Mouse (Mus musculus): ENCODE data around the gene Ptprr.

Ptprr gene

DNA sequence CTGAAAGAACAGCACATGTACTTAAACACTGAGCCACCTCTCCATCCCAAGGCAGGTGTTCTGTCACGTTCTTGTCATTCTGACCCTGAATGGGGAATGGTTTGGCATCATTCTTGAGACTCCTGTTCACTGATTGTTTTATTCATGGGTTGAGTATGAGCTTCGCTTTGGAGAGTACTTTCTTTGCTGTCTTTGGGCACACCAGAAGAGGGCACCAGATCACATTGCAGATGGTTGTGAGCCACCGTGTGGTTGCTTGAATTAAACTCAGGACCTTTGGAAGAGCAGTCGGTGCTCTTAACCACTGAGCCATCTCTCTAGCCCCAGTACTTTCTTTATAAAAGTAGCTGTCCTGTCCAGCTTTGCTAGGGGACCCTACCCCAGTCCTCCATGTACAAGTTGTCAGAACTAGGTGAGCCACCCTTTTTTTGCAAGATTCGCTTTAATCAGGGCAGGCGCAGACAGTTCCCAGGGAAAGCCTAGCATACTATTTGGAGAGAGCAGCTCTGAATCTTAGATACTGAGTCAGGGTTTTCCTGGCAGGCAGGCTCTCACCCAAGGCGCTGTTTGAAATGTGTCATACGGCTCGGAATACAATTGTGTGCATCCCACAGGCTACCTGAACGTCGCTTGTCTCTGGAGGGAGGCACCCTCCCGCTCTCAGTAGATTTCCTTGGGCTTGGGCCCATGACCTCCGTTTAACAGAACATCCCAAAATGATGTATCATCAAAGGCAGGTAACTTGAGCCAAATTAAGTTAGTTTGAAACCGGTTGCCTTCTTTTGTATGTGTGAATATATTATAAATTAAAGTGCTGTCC, 178.8 kb downstream of the Ptprr start:
- no peak for DNase-seq (ENCODE audit: low spot score)

DNA sequence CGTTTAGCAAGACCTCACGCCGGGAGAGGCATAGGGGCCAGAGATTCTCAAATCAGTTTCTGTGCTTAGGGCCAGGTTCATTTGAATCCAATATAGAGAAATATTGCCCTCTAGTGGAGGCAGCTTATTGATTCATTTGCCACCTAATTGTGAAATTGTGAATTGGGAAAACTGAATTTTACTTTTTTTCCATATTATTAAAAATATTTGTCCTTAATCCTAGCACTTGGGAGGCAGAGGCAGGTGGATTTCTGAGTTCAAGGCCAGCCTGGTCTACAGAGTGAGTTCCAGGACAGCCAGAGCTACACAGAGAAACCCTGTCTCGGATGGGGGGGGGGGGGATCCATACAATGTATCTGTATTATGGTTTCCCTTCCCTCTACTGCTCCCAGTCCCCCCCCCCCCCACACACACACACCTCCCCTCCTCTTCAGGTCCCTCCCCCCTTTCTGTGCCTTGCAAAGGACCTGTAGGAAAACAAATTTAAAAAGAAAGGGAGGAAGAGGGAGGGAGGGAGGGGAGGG, 179.5 kb downstream of the Ptprr start:
- DNase-seq (ENCODE audit: low spot score) = peak; percentile 45

DNA sequence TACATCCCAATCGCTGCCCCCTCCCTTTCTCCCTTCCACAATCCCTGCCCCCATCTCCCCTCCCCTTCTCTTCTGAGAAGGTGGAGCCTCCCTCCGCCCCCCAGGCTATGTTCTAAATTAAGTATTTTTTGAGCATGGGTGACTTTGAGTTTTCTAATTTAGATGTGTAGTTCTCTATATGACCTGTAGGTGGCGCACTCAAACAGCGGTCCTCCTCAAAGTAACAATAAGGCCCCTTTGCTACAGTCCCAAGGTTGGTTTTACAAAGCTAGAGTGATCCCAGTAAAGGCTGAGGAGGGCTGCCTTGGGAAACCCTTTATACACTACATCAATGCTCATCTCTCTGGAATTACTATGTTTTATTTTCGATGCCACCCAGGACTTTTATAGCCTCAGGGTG, 181.0 kb downstream of the Ptprr start:
- DNase-seq (ENCODE audit: low spot score) = no peak

DNA sequence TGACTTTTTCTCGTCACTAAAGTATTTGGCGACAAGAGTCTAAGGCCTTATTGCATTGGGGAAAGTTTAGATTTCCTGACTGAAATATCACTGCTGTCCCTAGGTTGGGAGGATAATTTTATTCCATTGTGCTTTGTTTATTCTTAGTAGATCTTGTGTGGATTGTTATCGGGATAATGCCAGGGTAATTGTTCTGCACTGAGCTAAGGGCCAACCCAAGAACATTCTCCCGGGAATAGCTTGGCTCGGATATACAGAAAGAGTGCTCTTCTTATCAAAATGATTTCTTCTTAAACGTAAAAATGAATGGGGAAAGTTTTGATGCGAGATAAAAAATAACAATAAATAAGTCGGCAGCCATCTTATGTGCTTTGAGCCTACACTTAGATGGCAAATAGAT, 183.5 kb downstream of the Ptprr start:
- no peak for DNase-seq (ENCODE audit: low spot score)

DNA sequence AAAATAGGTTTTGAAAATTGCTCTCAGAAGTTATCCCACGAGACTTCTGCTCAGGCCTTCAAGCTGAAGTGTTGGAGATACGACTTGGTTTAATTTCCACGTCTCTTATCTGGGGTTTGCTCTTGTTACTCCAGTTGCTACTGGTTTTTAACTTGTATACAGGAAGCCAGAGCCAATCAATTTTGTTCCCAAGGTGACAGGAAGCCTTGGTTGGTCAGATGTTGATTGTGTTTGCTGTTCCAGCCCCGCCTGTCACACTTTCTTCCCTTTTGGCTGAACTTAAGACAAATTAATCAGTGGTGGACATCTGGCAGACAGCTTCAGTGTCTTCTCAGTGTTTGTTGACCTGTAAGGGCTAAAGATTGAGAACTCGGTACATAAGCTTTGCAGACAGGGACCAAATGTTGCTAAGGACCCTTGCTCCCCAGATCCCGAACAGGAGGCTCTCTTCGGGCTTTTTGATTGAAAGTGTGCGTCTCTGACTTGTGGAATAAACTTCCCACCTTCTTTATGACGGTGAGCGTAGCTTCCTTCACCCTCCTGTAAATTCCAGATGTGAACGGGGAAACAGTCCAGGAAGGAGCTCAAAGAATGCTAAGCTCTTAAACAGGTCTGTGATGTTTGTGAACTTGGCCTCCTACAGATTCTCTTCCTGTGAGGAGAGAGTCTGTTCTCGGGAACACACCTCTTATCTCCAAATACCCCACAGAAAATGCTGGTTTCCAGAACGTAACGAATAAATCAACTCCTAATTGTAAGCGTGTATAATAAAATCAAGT, 187.8 kb downstream of the Ptprr start:
- no peak for DNase-seq (ENCODE audit: low spot score)

DNA sequence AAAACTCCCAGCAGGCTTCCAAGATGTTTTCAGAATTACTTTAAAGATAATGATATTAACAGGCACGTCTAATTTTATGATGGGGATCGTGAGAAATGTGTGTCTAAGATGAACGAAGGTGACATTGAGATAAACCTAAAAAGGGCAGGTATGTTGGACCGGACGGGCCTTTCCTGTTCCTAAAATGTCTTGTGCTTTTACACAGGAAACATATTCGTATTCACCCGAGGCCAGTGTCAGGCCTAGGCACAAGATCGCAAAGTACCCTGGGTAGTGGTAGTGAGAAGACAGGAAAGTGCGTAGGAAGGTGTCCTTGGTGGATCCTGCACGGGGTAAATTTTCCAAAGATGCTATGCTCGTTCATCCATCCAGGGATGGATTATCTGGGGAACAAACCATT, 188.4 kb downstream of the Ptprr start:
- DNase-seq (ENCODE audit: low spot score) = no peak

DNA sequence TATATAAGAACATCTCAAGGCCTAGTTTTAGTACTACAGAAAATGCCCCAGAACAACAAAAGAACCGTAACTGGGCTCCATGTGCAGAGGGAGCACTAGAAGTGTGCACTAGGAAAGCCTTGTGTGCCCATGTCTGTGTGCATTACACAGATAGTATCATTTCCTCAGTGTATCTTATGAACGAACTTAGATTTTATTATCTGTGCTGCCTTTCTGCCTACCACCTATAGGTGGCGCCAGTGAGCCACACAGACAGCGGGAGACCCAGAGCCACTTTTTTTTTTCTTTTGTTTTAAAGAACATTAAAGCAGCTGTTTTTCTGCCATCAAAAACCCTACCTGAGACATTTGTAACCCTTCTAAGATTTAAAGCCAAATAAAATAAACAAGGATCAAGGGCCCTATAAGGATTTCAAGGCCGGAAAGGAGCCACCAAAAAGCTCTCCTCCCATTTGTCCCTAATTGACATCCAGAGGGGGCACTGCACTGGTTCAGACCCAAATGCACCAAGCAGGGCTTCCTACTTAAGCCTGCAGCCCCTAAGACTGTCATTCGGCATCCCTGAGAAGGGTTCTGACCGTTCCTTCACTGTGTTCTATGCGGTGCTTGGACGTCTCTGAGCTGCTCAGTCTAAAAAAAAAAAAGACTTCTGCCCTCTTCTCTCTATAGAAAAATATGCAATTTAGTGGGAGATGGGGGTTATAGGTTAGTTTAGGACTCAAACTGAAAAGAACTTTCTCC, 190.1 kb downstream of the Ptprr start:
- no peak for DNase-seq (ENCODE audit: low spot score)

DNA sequence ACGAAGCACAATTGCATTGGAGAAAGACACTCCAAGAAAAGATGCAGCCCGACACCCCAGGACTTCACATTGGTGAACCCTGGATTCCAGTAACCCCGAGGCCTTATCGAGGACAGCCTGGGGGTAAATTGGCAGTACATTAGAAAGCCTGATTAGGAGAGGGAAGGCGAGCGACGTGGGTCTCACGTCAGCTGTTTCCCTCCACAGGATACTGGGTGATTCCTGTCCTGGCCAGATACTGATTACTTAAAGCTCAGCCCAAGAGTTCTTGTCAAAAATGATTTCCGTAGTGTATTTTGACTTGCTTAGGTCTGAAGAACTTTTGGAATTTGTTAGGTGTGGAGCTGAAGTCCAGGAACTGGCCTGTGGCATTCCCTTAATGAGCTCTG, 190.7 kb downstream of the Ptprr start:
- DNase-seq (ENCODE audit: low spot score) = no peak

DNA sequence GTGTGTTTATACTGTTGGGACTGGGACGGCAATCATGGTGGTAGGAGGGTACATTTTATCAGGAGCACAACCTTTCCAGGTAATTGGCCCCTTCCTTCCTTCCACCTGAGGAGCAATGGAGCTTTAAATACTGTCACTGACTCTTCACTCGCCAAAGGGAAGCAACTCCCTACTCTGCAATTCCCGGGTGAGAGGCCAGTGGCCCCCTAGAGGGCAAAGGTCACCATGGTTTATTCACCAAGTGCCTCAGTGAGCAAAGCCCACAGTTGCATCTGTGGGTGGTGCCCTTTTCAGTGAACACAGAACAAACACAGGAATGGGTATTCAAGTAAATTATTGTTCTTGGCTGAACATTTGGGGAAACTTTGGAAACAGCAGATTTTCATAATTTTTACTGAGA, 194.1 kb downstream of the Ptprr start:
- DNase-seq (ENCODE audit: low spot score) = no peak

DNA sequence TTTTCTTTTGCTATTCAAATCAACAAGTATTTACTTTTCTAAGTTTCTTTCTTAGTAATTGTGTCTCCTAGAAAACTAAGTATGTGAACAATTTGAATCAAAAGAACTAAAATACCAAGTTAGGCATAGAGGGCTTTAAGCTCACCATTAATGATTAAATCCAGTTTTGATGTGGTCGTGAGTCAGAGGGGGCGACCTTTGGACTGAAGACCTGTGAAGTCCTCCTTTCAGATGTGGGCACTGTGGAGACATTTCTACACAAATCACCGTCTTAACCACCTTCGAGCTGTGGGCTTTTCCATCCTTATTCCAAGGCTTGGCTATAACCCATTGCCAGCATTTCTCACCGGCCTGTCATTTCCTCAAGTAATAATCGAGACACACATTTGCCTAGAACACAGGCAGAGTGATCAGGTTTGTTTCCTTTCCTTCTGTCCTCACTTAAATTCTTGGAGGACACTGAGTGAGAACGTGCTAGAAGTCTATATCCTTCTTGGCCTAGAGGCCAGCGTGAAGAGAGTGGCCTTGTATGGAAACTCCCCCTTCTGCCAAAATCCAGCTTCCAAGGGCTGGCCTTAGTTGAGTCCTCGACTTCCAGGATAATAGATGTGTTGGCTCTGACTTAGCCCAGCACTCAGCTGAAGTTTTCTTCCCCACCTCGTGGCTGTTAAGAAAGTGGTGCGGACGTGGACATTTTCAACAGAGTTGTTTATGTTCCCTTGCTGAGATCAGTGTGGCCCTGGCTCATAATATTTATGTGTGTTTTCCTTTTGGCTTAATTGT, 202.5 kb downstream of the Ptprr start:
- DNase-seq (ENCODE audit: low spot score) = no peak

DNA sequence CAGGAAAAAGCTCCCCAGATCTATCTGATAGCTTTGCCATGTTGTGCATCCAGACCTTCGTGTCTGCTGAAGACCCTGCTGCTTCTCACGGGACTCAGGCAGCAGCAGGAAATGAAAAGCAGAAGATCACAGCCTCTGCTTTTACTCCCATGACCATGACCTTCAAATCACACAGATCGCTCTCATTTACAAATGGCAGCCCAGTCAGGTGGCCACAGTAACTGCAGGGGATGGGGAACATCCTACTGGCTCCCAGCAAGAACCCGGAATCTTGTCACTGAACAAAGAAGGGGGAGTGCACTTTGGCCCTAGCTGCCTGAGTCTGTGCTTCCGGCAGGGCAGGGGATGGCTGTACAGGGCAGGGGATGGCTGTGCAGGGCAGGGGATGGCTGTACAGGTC, 217.3 kb downstream of the Ptprr start:
- DNase-seq (ENCODE audit: low spot score) = no peak

DNA sequence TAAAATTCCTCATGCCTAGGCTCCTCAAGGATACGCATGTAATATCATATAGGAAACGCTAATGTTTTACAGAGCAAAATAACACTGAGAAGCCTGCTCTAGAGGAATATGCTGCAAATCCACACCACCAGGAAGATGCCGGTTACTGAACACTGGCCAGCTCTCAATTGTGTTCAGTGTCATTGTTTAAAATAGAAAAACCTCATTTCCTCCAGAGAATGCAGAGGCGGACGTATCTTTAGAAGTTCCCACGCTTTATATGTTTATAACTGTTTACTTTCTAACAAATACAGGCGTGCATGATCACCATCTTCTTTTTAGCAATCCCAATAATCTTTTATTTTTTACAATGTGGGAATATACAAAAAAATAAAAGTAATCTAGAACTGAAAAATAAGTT, 224.2 kb downstream of the Ptprr start:
- no peak for DNase-seq (ENCODE audit: low spot score)

DNA sequence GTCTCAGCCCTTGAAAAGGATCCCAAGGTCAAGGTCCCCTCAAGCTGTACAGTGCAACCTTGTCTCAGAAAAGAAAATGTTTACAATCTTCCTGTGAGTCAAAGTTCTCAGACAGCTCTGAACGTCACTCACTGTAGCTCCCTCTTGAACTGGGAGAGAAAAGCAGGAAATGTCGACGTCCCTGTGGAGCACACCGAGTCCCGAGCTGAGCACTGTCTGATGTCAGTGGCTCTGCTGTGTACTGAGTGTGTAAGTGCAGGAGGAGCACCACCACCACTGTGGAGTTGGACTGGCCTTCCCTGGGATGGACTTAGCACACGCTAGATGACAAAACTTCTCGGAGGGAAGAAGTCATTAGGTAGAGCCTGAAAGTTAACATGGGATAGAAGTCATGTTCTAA, 225.4 kb downstream of the Ptprr start:
- DNase-seq (ENCODE audit: low spot score) = no peak

DNA sequence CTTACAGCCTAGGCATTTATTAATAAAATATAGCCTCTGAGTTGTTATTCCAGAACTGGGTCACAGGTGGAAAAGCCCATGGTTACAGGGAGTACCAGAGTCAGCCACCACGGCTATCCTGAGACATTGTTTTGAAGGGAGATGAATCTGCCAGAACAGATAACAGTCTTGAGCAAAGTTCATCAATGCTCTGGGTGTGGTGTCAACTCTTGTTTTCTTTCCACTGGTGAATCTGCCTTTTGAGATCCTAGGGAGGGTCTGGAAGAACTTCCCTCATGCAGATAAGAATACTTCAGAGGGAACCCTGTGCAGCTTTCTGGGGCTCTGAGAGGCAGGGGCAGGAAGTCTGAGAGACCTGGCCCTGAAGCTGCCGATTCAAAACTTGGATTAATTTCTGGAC, 227.6 kb downstream of the Ptprr start:
- no peak for DNase-seq (ENCODE audit: low spot score)

DNA sequence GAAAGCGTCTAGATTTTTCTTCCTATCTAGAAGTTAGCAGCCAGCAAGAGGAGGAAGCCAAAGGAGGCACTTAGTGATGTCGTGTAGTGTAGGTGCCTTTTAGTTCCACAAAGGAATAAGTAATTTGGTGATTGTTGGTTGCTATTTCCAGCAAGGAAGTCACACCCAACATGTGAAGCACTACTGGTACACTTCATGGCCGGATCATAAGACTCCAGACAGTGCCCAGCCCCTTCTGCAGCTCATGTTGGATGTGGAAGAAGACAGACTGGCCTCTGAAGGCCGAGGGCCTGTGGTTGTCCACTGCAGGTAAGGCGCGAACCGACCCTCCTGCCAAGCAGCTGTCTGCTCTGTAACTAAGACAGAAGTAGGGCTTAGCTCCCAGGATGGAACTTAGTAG, 234.7 kb downstream of the Ptprr start:
- no peak for DNase-seq (ENCODE audit: low spot score)

DNA sequence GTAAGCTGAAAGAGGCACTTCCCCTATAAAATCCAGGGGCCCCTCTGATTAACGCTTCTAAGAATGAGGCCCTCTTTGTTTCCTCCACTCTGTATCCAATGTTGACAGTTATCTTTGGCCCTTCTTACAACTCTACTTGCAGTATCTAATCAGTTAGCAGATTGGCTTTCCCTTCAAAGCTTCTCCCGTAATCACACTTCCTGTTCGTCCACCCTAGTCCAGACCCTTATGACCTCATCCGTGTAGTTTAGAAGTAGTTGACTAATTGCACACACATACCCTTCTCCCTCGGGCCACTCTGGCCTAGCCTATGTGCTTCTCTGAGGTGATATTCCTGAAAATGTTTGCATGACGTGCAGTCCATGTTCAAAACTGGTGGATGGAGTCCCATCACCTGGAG, 236.0 kb downstream of the Ptprr start:
- no peak for DNase-seq (ENCODE audit: low spot score)

DNA sequence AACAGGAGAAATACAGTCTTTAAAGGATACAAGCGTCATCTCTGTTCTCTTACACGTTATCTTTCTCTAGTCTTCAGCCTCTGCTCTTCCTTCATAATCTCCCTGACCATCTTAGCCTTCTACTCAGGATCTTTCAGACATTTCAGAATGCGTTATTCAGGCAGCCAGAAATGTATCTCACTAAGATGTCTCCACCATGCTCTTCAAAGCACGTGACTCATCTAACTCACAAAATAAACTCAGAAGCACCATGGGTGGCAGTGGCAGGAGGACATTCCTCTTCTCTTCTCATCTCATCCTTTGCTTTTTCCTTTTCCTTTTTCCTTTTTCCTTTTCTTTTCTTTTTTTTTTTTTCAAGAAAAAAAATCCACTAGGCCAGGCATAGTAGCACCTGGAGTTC, 241.3 kb downstream of the Ptprr start:
- DNase-seq (ENCODE audit: low spot score) = no peak

DNA sequence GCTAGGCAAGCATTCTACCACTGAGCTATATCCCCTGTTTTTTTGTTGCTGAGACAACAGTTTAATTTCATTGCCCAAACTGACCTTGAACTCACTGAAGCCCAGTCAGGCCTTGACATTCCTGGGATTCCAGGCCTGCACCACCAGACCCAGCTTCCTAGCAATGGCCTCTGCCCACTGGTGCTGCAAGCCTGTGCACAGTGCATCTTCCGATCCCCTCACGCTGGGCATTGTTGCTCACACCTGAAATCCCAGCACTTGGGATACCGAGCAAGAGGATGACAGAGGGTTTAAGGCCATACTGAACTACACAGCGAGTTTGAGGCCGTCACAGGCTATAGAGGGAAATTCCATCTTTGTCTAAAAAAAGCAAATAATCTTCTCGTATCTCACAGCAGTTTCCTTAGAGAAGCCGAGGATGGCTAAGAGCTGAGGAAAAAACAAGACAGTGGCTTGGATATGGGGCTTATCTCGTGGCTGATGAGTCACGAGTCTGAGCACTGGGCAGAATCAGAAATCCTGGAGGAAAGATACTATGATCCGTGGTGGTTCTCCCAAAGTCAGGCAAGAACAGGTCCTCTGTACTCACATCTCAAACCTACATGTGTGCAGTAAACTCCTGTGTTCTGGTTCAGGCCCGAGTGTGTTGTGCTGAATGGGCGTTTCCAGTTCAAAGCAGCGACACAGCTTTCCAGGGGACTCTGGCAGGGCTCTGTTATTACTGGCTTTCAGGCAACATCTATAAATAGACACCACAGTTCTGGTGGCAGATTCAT, 242.8 kb downstream of the Ptprr start:
- DNase-seq (ENCODE audit: low spot score) = no peak

DNA sequence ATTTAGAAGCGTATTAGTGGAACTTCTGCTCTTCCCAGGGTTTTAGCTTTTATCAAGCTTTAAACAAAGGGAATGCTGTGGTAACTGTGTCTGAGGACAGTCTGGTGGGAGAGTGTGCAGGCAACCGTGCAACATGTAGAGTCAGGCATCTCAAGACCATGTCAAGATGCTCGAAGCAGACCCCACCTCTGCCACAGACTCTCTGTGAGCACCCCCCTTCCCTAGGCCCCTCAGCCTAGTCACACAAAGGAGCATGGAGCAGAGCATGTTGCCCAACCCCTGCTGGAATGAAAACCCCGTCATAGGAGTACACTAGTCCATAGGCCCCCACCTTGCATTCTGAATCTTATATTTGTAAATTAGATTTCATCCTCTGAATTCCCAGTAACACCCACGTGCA, 243.5 kb downstream of the Ptprr start:
- no peak for DNase-seq (ENCODE audit: low spot score)

DNA sequence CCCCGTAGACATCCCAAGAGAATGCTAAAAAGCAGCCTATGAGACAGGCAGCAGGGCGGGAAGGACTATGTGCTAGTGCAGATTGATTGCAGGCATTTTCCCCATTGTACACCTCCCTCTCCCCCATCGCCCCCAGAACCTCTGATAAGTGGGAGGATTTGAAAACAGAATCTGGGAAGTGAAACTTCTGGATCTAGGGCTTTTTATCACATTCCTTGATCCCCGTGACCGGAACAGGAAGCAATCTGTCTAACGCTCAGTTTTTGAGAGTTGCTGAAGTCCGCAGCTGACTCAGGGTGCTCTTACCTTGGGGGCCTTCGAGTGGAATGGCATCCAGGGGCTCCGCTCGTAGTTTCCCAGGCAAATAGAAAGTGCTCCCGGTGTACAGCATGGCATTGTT, 246.5 kb downstream of the Ptprr start:
- DNase-seq (ENCODE audit: low spot score) = no peak
